Mouse (Mus musculus) forebrain, embryonic 16.5 days (tissue): ENCODE results near the gene Pdrg1. TPM values are rescaled to one million over a fixed set of nuclear protein-coding genes. Genes with fewer than 3 reads are reported as not detected.

ENCODE experiments used
- ATAC-seq: fragments of 200-750 bp; cut with Nextera tagmentation; 2 replicates; pipeline ENCODE4 v1.8.0; 2017; ENCODE audit warnings: mild to moderate bottlenecking, moderate library complexity
- H3K27ac ChIP-seq: fragments of 300-500 bp; sonication (generic); 2 replicates; pipeline ENCODE4 v1.5.1; 2014; ENCODE audit warnings: low read length, control low read depth
- H3K27me3 ChIP-seq: fragments of 300-500 bp; sonication (generic); replicated peaks from 2 replicates; pipeline ENCODE4 v1.6.1; 2014; ENCODE audit warnings: low read length; ENCODE audit not compliant: control insufficient read depth, insufficient read depth
- H3K36me3 ChIP-seq: fragments of 300-500 bp; sonication (generic); 2 replicates; pipeline ENCODE4 v1.6.1; 2014; ENCODE audit not compliant: control insufficient read depth, insufficient read depth
- H3K4me1 ChIP-seq: fragments of 300-500 bp; sonication (generic); replicated peaks from 2 replicates; pipeline ENCODE4 v1.6.1; 2014; ENCODE audit warnings: low read length; ENCODE audit not compliant: control insufficient read depth, insufficient read depth
- H3K4me2 ChIP-seq: fragments of 300-500 bp; sonication (generic); 2 replicates; pipeline ENCODE4 v1.6.1; 2014; ENCODE audit warnings: mild to moderate bottlenecking, low read length, control low read depth
- H3K4me3 ChIP-seq: fragments of 300-500 bp; sonication (generic); replicated peaks from 2 replicates; pipeline ENCODE4 v1.5.1; 2014; ENCODE audit warnings: mild to moderate bottlenecking, low read length, control low read depth
- H3K9ac ChIP-seq: fragments of 300-500 bp; sonication (generic); replicated peaks from 2 replicates; pipeline ENCODE4 v1.6.1; 2014; ENCODE audit warnings: low read depth, low read length, control low read depth
- H3K9me3 ChIP-seq: fragments of 300-500 bp; sonication (generic); 2 replicates; pipeline ENCODE4 v1.6.1; 2016; ENCODE audit warnings: low read length; ENCODE audit not compliant: control insufficient read depth
- WGBS: fragments of 180-500 bp; shearing (Covaris S2); extraction: QIAGEN DNeasy Blood & Tissue Kit; methylation state at CpG from one replicate; pipeline ENCODE4 v1.1.7; 2014; 5-methylcytosine and 5-hydroxymethylcytosine counted together
- polyA plus RNA-seq: library from polyadenylated mRNA; unstranded; fragments of >200 nt; fragmentation: Nextera tagmentation; extraction: Ambion mirVana; gene quantifications from 2 replicates; pipeline ENCODE4 v1.2.1, GENCODE M21; 2015

The Pdrg1 gene
- polyA plus RNA-seq, 1 experiment from 2014 or later = 204 TPM

DNA sequence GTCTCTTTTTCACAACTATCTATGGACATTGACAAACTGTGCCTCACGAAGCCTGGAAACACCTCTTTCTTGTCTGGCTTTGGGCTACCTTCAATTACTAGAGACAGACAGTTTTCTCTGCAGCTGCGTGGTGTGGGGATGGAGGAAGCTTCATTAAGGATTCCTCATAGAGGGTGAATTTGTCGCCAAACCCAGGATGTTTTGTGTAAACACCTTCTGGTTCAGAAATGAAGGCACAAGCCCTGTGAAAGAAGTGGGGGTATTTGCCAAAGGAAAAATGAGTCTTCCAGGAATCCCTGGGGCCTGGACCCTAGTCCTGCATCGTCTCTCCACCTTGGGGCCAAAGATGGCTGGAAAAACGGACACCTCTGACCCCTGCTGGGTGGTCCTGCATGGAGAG lies 1.6 kb upstream of the Pdrg1 start:
- ATAC-seq = no peak
- Histone ChIP-seq H3K4me3 (no peak overlapping the region), H3K27ac (no peak overlapping the region), H3K9me3 (no peaks in the 10 kb centered on the region), H3K36me3 (no peaks in the 10 kb centered on the region), H3K9ac (no peak overlapping the region), H3K4me2 (no peak overlapping the region), H3K27me3 (no peaks in the 10 kb centered on the region), H3K4me1 (peaks cover 22% of the 10 kb centered on the region)
- WGBS = 28% methylated on average over 5 of the region's 5 CpGs

DNA sequence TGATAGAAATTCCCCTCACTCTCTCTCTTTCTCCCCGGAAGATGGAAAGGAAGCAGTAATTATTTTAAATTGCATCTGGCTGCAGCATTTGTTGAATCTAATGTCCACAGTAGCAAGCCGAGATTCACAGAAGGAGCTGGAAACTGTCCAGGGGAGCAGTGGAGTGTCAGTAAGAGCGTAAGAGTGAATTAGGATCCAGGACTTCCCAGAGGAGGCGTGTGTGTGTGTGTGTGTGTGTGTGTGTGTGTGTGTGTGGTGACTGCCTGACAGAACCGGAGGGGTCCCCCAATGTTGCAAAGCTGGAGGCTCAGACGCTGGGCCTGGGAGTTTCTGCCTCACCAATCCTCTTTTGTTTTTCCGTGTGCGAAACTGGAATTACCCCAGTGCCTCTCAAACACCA lies 577 bp upstream of the Pdrg1 start:
- ATAC-seq = peak; percentile 15; the same call in 1 of the 2 replicates
- H3K4me1 ChIP-seq = peaks cover 22% of the 10 kb centered on the region
- H3K9me3 ChIP-seq = no peaks in the 10 kb centered on the region
- peak overlapping the region; percentile 54 for H3K4me2 ChIP-seq
- peak overlapping the region; percentile 41; the same call in 1 of the 2 replicates for H3K9ac ChIP-seq
- H3K36me3 ChIP-seq = no peaks in the 10 kb centered on the region; the same call in 1 of the 2 replicates
- 21% methylated on average over 8 of the region's 8 CpGs for WGBS
- H3K27me3 ChIP-seq = no peaks in the 10 kb centered on the region
- H3K27ac ChIP-seq = peak overlapping the region; percentile 11
- H3K4me3 ChIP-seq = peak overlapping the region; percentile 69

DNA sequence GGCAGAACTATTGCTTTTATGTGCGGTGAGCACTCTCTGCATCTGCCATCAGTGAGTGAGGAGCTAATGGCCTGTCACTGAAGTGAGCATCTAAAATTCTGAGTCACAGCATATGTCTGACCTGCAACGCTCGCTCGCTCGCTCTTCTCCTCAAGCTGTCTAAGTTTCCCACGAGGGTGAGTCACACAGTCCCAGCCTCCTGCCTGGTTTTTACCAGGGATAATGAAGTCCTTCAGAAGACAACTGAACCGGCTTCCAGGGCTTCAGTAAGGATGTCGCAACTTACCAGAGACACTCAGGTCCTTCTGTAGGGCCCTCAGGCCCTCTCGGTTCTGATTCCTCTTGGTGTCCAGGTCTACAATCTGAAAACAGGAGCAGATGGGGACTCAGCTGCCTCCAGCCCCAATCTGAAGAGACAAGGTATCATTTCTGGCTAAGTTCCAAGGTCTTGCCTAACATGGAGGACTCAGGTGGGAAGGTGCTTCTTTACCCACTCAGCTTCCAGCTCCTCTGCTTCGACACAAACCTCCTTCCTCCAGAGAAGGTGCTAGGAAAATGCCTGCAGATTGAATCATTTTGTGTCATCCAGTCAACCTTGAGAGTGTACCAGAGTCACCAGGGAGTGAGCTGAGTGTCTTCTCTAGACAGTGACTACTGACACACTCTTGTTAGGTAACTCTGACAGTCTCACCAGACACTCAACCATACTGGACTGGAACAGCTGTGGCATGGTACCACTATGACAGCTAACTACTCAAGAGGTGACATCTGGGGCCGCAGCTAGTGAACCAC lies 1.3 kb downstream of the Pdrg1 start:
- 96% methylated on average over 11 of the region's 11 CpGs for WGBS
- peak overlapping the region; percentile 69 for H3K4me3 ChIP-seq
- no peaks in the 10 kb centered on the region for H3K9me3 ChIP-seq
- ATAC-seq = no peak
- peaks cover 11% of the 10 kb centered on the region for H3K36me3 ChIP-seq
- H3K27ac ChIP-seq = no peak overlapping the region
- peaks cover 22% of the 10 kb centered on the region for H3K4me1 ChIP-seq
- peak overlapping the region; percentile 87 for H3K4me2 ChIP-seq
- no peaks in the 10 kb centered on the region for H3K27me3 ChIP-seq
- H3K9ac ChIP-seq = no peak overlapping the region

DNA sequence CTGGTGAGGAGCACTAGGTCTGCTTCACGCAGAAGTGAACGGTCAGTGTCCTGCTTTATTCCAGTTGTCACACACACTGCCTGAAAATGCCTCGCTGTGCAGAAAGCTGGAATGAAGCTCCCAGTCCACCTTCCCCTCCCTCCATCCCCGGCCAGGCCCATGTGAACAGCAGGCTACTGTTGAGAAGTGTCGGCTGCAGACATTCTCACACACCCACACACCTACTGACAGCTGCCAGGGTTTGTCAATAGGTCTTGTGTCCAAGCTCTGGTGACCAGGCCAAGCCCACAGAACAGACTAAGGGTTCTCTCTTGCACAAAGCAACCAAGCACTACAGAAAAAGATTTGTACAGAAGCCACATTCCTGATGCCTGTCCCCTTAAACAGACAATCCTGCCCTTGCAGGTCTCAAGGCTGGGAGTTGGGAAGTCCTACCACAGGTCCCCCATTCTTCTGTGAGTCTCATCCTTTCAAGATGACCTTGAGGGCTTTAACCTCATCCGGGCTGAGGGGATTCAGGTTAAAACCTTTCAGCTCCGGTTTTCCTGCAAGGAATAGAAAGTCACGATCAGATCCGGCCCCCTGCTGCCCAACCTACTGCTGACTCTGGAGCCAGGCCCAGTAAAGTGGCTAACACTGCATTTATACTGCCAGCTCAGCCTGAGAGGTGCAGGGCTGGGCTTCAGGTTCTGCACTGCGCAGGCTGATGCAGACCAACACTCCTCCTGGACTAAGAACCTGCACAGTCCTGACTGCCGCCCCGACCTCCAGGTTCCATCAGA lies 5.8 kb downstream of the Pdrg1 start:
- no peak for ATAC-seq
- H3K27ac ChIP-seq = no peak overlapping the region
- 86% methylated on average over 12 of the region's 12 CpGs for WGBS
- H3K9me3 ChIP-seq = no peaks in the 10 kb centered on the region
- no peaks in the 10 kb centered on the region for H3K27me3 ChIP-seq
- H3K4me3 ChIP-seq = no peak overlapping the region
- peaks cover 8% of the 10 kb centered on the region for H3K4me1 ChIP-seq
- no peak overlapping the region for H3K9ac ChIP-seq
- peaks cover 23% of the 10 kb centered on the region for H3K36me3 ChIP-seq
- no peak overlapping the region for H3K4me2 ChIP-seq

- Histone ChIP-seq H3K27me3 (no peaks in the 10 kb centered on the region), H3K9ac (no peak overlapping the region), H3K9me3 (no peaks in the 10 kb centered on the region), H3K4me3 (no peak overlapping the region), H3K36me3 (peaks cover 23% of the 10 kb centered on the region), H3K4me1 (peaks cover 11% of the 10 kb centered on the region), H3K27ac (no peak overlapping the region), H3K4me2 (no peak overlapping the region)
- 90% methylated on average over 3 of the region's 3 CpGs for WGBS
- no peak for ATAC-seq
Measured at GRCm38 (mm10) chr2:153005981-153006380, 9.2 kb downstream of the Pdrg1 start.

DNA sequence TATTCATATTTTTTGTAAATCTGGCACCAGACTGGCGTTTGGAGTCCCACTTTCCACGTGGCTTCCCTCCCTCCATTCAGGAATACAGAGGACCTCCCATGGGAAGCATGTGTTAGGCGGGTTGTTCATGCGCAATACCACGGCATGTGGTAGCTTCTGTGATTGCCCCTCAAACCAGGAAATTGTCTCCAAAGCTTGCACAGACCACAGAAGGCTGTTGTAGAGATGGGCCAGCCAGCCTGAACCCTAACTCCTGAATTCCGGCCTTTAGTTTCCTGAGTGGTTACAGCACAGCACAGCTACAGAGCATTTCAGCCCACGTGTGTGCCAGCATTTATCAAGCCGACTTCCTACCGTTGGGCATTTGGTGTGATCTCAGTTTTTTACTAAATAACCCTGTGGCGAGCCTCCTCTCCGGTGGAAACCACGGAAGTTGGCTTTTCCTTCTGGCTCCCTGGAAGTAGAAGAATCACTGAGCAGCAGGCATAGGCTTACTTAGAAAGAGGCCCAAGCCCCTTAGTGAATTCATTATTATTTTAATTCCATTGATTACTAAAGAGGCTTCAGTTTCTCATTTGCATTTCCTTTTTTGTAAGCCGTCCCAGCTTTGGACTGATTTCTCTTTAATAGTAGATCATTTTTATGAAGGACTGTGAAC lies 11.4 kb downstream of the Pdrg1 start:
- Histone ChIP-seq H3K27me3 (no peaks in the 10 kb centered on the region), H3K36me3 (peaks cover 10% of the 10 kb centered on the region), H3K27ac (peak overlapping the region; percentile 47; the same call in 1 of the 2 replicates), H3K4me2 (0 out of 2 replicates have a peak overlapping the region, but pooled peaks have one; percentile 17), H3K4me3 (no peak overlapping the region), H3K9ac (no peak overlapping the region), H3K9me3 (no peaks in the 10 kb centered on the region), H3K4me1 (peaks cover 11% of the 10 kb centered on the region)
- ATAC-seq = peak; percentile 78
- 17% methylated on average over 13 of the region's 13 CpGs for WGBS

GRCm38 (mm10) chr2:153002492-153003248 lies 12.6 kb downstream of the Pdrg1 start:
- WGBS = 88% methylated on average over 15 of the region's 15 CpGs
- H3K9me3 ChIP-seq = no peaks in the 10 kb centered on the region

DNA sequence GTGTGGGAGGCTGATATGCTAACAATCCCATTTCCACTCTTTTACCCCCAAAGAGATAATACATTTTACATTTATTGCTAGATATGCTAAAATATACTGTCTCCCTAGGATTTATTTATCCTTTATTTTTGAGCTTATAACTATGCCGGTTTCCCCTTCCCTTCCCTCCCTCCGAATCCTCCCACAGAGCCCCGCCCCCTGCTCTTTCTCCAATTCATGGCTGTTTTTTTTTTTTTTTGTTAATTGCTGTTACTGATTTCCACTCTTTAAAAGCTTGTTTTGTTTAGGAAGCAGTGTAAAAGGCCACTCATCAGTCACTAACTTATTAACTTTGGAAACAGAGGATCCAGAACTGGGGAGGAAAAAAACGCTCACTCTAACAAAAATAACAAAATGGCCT lies 18.2 kb downstream of the Pdrg1 start:
- Histone ChIP-seq H3K4me2 (no peak overlapping the region), H3K4me3 (no peak overlapping the region), H3K27ac (no peak overlapping the region), H3K9ac (no peak overlapping the region), H3K36me3 (no peaks in the 10 kb centered on the region), H3K27me3 (no peaks in the 10 kb centered on the region), H3K9me3 (no peaks in the 10 kb centered on the region), H3K4me1 (no peaks in the 10 kb centered on the region)
- 66% methylated on average over 4 of the region's 4 CpGs for WGBS
- ATAC-seq = no peak

More at GRCm38 (mm10) chr2:153002492-153003248, 12.6 kb downstream of the Pdrg1 start:
- Histone ChIP-seq H3K27me3 (no peaks in the 10 kb centered on the region), H3K36me3 (peaks cover 5% of the 10 kb centered on the region; the same call in 1 of the 2 replicates), H3K4me1 (peaks cover 11% of the 10 kb centered on the region), H3K4me3 (no peak overlapping the region), H3K4me2 (no peak overlapping the region), H3K9ac (no peak overlapping the region), H3K27ac (no peak overlapping the region)
- no peak for ATAC-seq
